Mouse (Mus musculus): Measurements from ENCODE around the gene Carmil3. TPM values are rescaled to one million over a fixed set of nuclear protein-coding genes. Genes with fewer than 3 reads are reported as not detected.

Carmil3 gene
- total RNA-seq, 2 experiments from 2014 or later = 106 to 144 TPM

GRCm38 (mm10) chr14:55540787-55541321 lies 50.4 kb downstream of the Carmil3 start:
- DNase-seq (ENCODE audit: low spot score in 2 of 2) = peak; percentile 75 to 79

- no peak for DNase-seq (ENCODE audit: low spot score in 2 of 2)
These were observed 51.8 kb downstream of the Carmil3 start for GRCm38 (mm10) chr14:55542268-55542667.

GRCm38 (mm10) chr14:55544334-55544733 lies 53.9 kb downstream of the Carmil3 start:
- no peak for DNase-seq (ENCODE audit: low spot score in 2 of 2)

GRCm38 (mm10) chr14:55550191-55550590 lies 59.7 kb downstream of the Carmil3 start:
- no peak for DNase-seq (ENCODE audit: low spot score in 2 of 2)

- DNase-seq (ENCODE audit: low spot score in 2 of 2) = no peak
These were observed 60.9 kb downstream of the Carmil3 start for GRCm38 (mm10) chr14:55551347-55551746.

GRCm38 (mm10) chr14:55551794-55552193 lies 61.3 kb downstream of the Carmil3 start:
- no peak for DNase-seq (ENCODE audit: low spot score in 2 of 2)

GRCm38 (mm10) chr14:55554635-55555034 lies 64.2 kb downstream of the Carmil3 start:
- DNase-seq (ENCODE audit: low spot score in 2 of 2) = no peak

- no peak for DNase-seq (ENCODE audit: low spot score in 2 of 2)
These were observed 65.3 kb downstream of the Carmil3 start for GRCm38 (mm10) chr14:55555788-55556187.

- peak; percentile 83 to 84 for DNase-seq (ENCODE audit: low spot score in 2 of 2)
These were observed 66.6 kb downstream of the Carmil3 start for GRCm38 (mm10) chr14:55557003-55557402.

- no peak for DNase-seq (ENCODE audit: low spot score in 2 of 2)
These were observed 67.1 kb downstream of the Carmil3 start for GRCm38 (mm10) chr14:55557587-55557986.

Other genes with a start within 250 kb of the Carmil3 start
- gene Dhrs4, start 11.9 kb upstream of the Carmil3 start, total RNA-seq (2021) = 10 to 100 TPM; 16.5 to 17.7 TPM
- 100 to 1,000 TPM; 306 to 335 TPM for gene Cpne6, start 19.8 kb downstream of the Carmil3 start, total RNA-seq (2021)
- gene Nrl, start 34.3 kb downstream of the Carmil3 start, total RNA-seq (2021) = under 1 TPM; 0.34 to 0.76 TPM
- gene Pck2, start 49.6 kb downstream of the Carmil3 start, total RNA-seq (2021) = 10 to 100 TPM; 20.4 to 21.4 TPM
- gene Dcaf11, start 69.4 kb downstream of the Carmil3 start, total RNA-seq (2021) = 10 to 100 TPM; 61.3 to 66.7 TPM
- 1 to 10 TPM in 1 of 2 experiments, not detected in 1; 1.2 TPM for gene A730061H03Rik, start 69.8 kb downstream of the Carmil3 start, total RNA-seq (2021)
- gene Fitm1, start 85.0 kb downstream of the Carmil3 start, total RNA-seq (2021) = not detected
- gene Psme1, start 87.5 kb downstream of the Carmil3 start, total RNA-seq (2021) = 10 to 100 TPM; 87.3 to 91.8 TPM
- 10 to 100 TPM; 50.2 to 54.6 TPM for gene Emc9, start 94.7 kb downstream of the Carmil3 start, total RNA-seq (2021)
- gene Psme2, start 100.5 kb downstream of the Carmil3 start, total RNA-seq (2021) = 10 to 100 TPM; 54.0 to 62.7 TPM
- 10 to 100 TPM; 35.6 to 37.2 TPM for gene Rnf31, start 101.1 kb downstream of the Carmil3 start, total RNA-seq (2021)
- gene Irf9, start 112.9 kb downstream of the Carmil3 start, total RNA-seq (2021) = 10 to 100 TPM; 11.1 to 13.0 TPM
- gene Rec8, start 127.4 kb downstream of the Carmil3 start, total RNA-seq (2021) = 1 to 10 TPM; 1.4 to 2.3 TPM
- 100 to 1,000 TPM; 131 to 145 TPM for gene Ipo4, start 145.3 kb downstream of the Carmil3 start, total RNA-seq (2021)
- 1 to 10 TPM; 3.0 to 6.1 TPM for gene Gm49378, start 147.2 kb downstream of the Carmil3 start, total RNA-seq (2021)
- 10 to 100 TPM; 42.0 to 55.9 TPM for gene Tm9sf1, start 153.2 kb downstream of the Carmil3 start, total RNA-seq (2021)
- gene Tssk4, start 159.5 kb downstream of the Carmil3 start, total RNA-seq (2021) = 1 to 10 TPM; 1.3 to 1.5 TPM
- gene Mdp1, start 169.9 kb downstream of the Carmil3 start, total RNA-seq (2021) = 10 to 100 TPM; 47.8 to 50.0 TPM
- gene Gmpr2, start 181.3 kb downstream of the Carmil3 start, total RNA-seq (2021) = 10 to 100 TPM; 29.1 TPM
- gene Nedd8, start 181.5 kb downstream of the Carmil3 start, total RNA-seq (2021) = 100 to 1,000 TPM; 320 to 339 TPM
- 10 to 100 TPM; 18.4 to 23.9 TPM for gene Tinf2, start 191.2 kb downstream of the Carmil3 start, total RNA-seq (2021)
- gene Tgm1, start 223.3 kb downstream of the Carmil3 start, total RNA-seq (2021) = under 1 TPM; 0.16 to 0.18 TPM
- 10 to 100 TPM; 42.0 to 54.1 TPM for gene Rabggta, start 231.6 kb downstream of the Carmil3 start, total RNA-seq (2021)

Measured in layer of hippocampus, postnatal 10 days (tissue).